30 mouse cellular contexts compared by ENCODE assay signal in the genomic region with DNA sequence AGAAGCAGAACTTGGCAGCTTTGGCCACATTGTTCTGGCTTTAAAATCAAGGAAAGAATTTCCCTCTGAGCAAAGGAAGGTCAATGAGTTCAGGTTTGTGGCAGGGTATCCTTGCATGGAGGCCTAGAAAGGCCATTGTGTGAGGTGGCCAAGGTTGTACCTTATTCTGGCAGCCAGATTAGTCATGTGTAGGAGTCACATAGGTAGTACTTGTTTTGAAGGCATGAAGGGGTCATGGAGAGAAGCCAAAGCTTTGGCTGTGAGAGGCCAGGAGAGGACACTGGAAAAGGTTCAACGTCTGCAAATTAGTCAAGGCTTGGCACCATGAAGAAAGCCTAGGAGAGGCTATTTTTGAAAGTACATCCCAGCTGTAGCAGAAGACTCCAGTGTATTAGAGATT.
A peak's percentile ranks its signal among the peaks of the same experiment; 100 is the strongest.
DNase-seq lines count a peak whose midpoint lies in the region; ATAC-seq and TF ChIP-seq lines count a peak whose summit lies in the region.
"Had no signal": no experiment of that assay in that cellular context is flagged by ENCODE, and none has a peak within 500 bp of the region (broad histone marks: within the 10 kb centered on the region; RNA-seq: fewer than 3 reads in every experiment).

No protein-coding gene starts in this region.

- no peak for TF ChIP-seq POLR2A in kidney, adult 2 months (IDR thresholded peaks at IDR 0.05; ENCODE audit: low read depth, low read length)

- no peak overlapping the region for H3K4me3 ChIP-seq in kidney, adult 2 months (ENCODE audit: insufficient read depth, low read depth, low read length)
- no peak overlapping the region for H3K4me3 ChIP-seq in kidney, embryonic 14.5 days (ENCODE audit: low read length)
- H3K4me3 ChIP-seq: embryonic facial prominence, embryonic 10.5 days; embryonic facial prominence, embryonic 13.5 days; erythroblast, embryonic 14.5 days; forebrain, embryonic 10.5 days; forebrain, embryonic 13.5 days; heart, embryonic 10.5 days had no signal

- WGBS in kidney, adult 2 months: 36% methylated on average over 1 of the region's 1 CpGs
- 69% methylated on average over 1 of the region's 1 CpGs for WGBS in kidney, embryonic 14.5 days

- no peak overlapping the region for H3K9ac ChIP-seq in kidney, embryonic 14.5 days (ENCODE audit: low read depth, low read length)
- H3K9ac ChIP-seq: embryonic facial prominence, embryonic 13.5 days; forebrain, embryonic 13.5 days; hindbrain, embryonic 14.5 days had no signal

- intact Hi-C loops in heart, postnatal 10 days (cut with DNase I): no loop called here

- H3K27ac ChIP-seq in kidney, adult 2 months (ENCODE audit: insufficient read depth, low read depth, low read length): no peak overlapping the region
- no peak overlapping the region for H3K27ac ChIP-seq in kidney, embryonic 14.5 days (ENCODE audit: low read depth, low read length)
- H3K27ac ChIP-seq: embryonic facial prominence, embryonic 10.5 days; embryonic facial prominence, embryonic 13.5 days; forebrain, embryonic 10.5 days; forebrain, embryonic 13.5 days; heart, embryonic 10.5 days; hindbrain, embryonic 14.5 days; hindbrain, postnatal 0 days had no signal

- no peak for ATAC-seq in kidney, embryonic 14.5 days (ENCODE audit: low FRiP score, low TSS enrichment)
- ATAC-seq: forebrain, embryonic 13.5 days; forebrain, embryonic 16.5 days; hindbrain, postnatal 0 days; inflammation-experienced regulatory T-cells, adult 6 months had no signal

- peaks cover 7% of the 10 kb centered on the region; the same call in 1 of the 2 replicates for H3K4me1 ChIP-seq in kidney, adult 2 months (ENCODE audit: control insufficient read depth, insufficient read depth, low read length)
- H3K4me1 ChIP-seq in kidney, embryonic 14.5 days (ENCODE audit: control insufficient read depth, insufficient read depth, low read length): no peaks in the 10 kb centered on the region
- H3K4me1 ChIP-seq: embryonic facial prominence, embryonic 10.5 days; embryonic facial prominence, embryonic 13.5 days; forebrain, embryonic 10.5 days; forebrain, embryonic 13.5 days; heart, embryonic 10.5 days had no signal

- DNase-seq in heart, adult 18-20 months: peak; percentile 6 to 14
- DNase-seq in heart, postnatal 10 days: no peak
- DNase-seq in kidney, adult 2 months: peak; percentile 87
- peak; percentile 7 to 52 for DNase-seq in kidney, postnatal 36 days
- DNase-seq in kidney, postnatal 10 days: no peak
- no peak for DNase-seq in cerebellum, adult 9-10 months
- DNase-seq: adrenal gland, adult 2 months; adrenal gland, postnatal 14 days; B cell, adult 2 months; cerebellum, adult 11 months; cerebellum, adult 2 months; cerebellum, postnatal 10 days; cerebellum, postnatal 36 days; embryo, embryonic 11 days; gastrocnemius, postnatal 10 days; gastrocnemius, postnatal 36 days; heart, postnatal 4 days had no signal

- no peaks in the 10 kb centered on the region for H3K9me3 ChIP-seq in kidney, embryonic 14.5 days (ENCODE audit: control insufficient read depth, low read length)
- H3K9me3 ChIP-seq: embryonic facial prominence, embryonic 10.5 days; embryonic facial prominence, embryonic 13.5 days; forebrain, embryonic 10.5 days; forebrain, embryonic 13.5 days; G1E; heart, embryonic 10.5 days had no signal

- H3K36me3 ChIP-seq in kidney, adult 2 months (ENCODE audit: control insufficient read depth, insufficient read depth, low read length): no peaks in the 10 kb centered on the region
- H3K36me3 ChIP-seq in kidney, embryonic 14.5 days (ENCODE audit: control insufficient read depth, insufficient read depth, low read length): no peaks in the 10 kb centered on the region
- H3K36me3 ChIP-seq: embryonic facial prominence, embryonic 10.5 days; embryonic facial prominence, embryonic 13.5 days; forebrain, embryonic 10.5 days; G1E; heart, embryonic 10.5 days had no signal

- H3K4me2 ChIP-seq in kidney, embryonic 14.5 days (replicated peaks; ENCODE audit: low read depth, low read length): no peak overlapping the region
- H3K4me2 ChIP-seq: embryonic facial prominence, embryonic 13.5 days; forebrain, embryonic 13.5 days; hindbrain, embryonic 14.5 days had no signal

- H3K27me3 ChIP-seq in kidney, adult 2 months (replicated peaks; ENCODE audit: control insufficient read depth, insufficient read depth, low read length): no peaks in the 10 kb centered on the region
- no peaks in the 10 kb centered on the region for H3K27me3 ChIP-seq in kidney, embryonic 14.5 days (ENCODE audit: control insufficient read depth, insufficient read depth, low read length)
- H3K27me3 ChIP-seq: CH12.LX; embryonic facial prominence, embryonic 13.5 days; forebrain, embryonic 13.5 days had no signal

- no peak for TF ChIP-seq CTCF in kidney, adult 2 months (conservative IDR thresholded peaks at IDR 0.05; ENCODE audit: insufficient read depth, insufficient read length, low read depth, low read length)

Comparison
In these comparisons a context has a peak if more than half of its experiments do, and no peak if none do; other contexts are left out.
1. DNase-seq: peak in heart, adult 18-20 months (2 of 2), kidney, adult 2 months (single experiment) and kidney, postnatal 36 days (2 of 2); none in heart, postnatal 10 days (0 of 2), kidney, postnatal 10 days (single experiment) and cerebellum, adult 9-10 months (single experiment).